Mouse (Mus musculus): ENCODE data around the gene Ebf1. TPM values are rescaled to one million over a fixed set of nuclear protein-coding genes. Genes with fewer than 3 reads are reported as not detected.

The Ebf1 gene
- polyA plus RNA-seq, 1 experiment = 1.1 TPM

DNA sequence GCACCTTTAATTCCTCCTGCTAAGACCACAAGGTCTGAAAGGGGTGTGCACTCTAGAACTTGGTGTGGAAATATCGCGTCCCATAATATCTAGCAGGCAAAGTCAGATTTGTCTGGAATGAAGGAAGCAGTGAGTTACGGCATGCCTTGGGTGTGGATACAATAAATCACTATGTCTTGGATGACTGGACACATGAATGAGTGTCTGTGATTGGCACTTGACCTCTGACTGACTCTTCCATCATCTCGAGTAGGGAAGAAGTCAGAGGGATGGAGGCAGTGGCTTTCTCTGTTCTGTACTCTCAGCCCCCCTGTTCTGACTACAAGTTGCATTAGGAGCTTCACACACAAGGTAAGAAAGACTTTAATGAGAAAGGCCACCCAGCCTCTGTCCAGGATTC lies 112.8 kb downstream of the Ebf1 start:
- TF ChIP-seq POLR2A (IDR thresholded peaks at IDR 0.05; ENCODE audit: control insufficient read depth, low read depth, low read length) (no peak), CTCF (IDR thresholded peaks at IDR 0.05; ENCODE audit: control insufficient read depth, insufficient read depth, insufficient replicate concordance, low read depth, low read length) (no peak)
- H3K36me3 ChIP-seq (ENCODE audit: control insufficient read depth, insufficient read depth, low read length) = no peaks in the 10 kb centered on the region
- H3K4me3 ChIP-seq (ENCODE audit: control insufficient read depth, low read depth, low read length) = no peak overlapping the region
- no peaks in the 10 kb centered on the region for H3K4me1 ChIP-seq (ENCODE audit: control insufficient read depth, insufficient read depth, low read length)
- no peaks in the 10 kb centered on the region for H3K27me3 ChIP-seq (ENCODE audit: control insufficient read depth, insufficient read depth, low read length)
- H3K27ac ChIP-seq (ENCODE audit: control insufficient read depth, insufficient read depth, low read depth, low read length) = no peak overlapping the region

- no peaks in the 10 kb centered on the region for H3K4me1 ChIP-seq (ENCODE audit: control insufficient read depth, insufficient read depth, low read length)
- TF ChIP-seq POLR2A (IDR thresholded peaks at IDR 0.05; ENCODE audit: control insufficient read depth, low read depth, low read length) (no peak), CTCF (IDR thresholded peaks at IDR 0.05; ENCODE audit: control insufficient read depth, insufficient read depth, insufficient replicate concordance, low read depth, low read length) (no peak)
- H3K4me3 ChIP-seq (ENCODE audit: control insufficient read depth, low read depth, low read length) = no peak overlapping the region
- H3K27me3 ChIP-seq (ENCODE audit: control insufficient read depth, insufficient read depth, low read length) = no peaks in the 10 kb centered on the region
- H3K36me3 ChIP-seq (ENCODE audit: control insufficient read depth, insufficient read depth, low read length) = no peaks in the 10 kb centered on the region
- no peak overlapping the region for H3K27ac ChIP-seq (ENCODE audit: control insufficient read depth, insufficient read depth, low read depth, low read length)
Observed at GRCm38 (mm10) chr11:44731763-44732162, 114.6 kb downstream of the Ebf1 start.

DNA sequence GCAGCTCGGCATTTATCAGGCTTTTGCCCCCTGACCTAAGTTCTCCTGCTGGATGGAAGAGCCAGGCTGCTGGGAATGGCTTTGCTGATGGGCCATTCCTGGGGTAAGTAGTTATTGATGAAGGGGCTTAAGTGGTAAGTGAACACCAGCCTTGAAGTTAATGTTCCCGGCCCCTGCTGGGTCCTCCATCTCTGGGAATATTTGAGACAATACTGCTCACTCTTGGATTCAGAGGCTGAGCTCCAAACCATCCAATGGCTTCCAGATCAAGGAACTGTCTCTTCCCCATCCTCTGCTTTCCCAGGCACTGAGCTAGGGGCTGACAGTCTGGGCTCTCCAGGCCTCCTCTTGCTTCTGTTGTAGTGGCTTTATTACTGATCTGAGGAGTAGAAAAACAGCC lies 116.2 kb downstream of the Ebf1 start:
- no peak overlapping the region for H3K4me3 ChIP-seq (ENCODE audit: control insufficient read depth, low read depth, low read length)
- H3K36me3 ChIP-seq (ENCODE audit: control insufficient read depth, insufficient read depth, low read length) = no peaks in the 10 kb centered on the region
- H3K27ac ChIP-seq (ENCODE audit: control insufficient read depth, insufficient read depth, low read depth, low read length) = no peak overlapping the region
- H3K4me1 ChIP-seq (ENCODE audit: control insufficient read depth, insufficient read depth, low read length) = no peaks in the 10 kb centered on the region
- no peaks in the 10 kb centered on the region for H3K27me3 ChIP-seq (ENCODE audit: control insufficient read depth, insufficient read depth, low read length)
- TF ChIP-seq CTCF (IDR thresholded peaks at IDR 0.05; ENCODE audit: control insufficient read depth, insufficient read depth, insufficient replicate concordance, low read depth, low read length) = no peak
- TF ChIP-seq POLR2A (IDR thresholded peaks at IDR 0.05; ENCODE audit: control insufficient read depth, low read depth, low read length) = no peak

GRCm38 (mm10) chr11:44738046-44738445 lies 120.9 kb downstream of the Ebf1 start:
- no peaks in the 10 kb centered on the region for H3K36me3 ChIP-seq (ENCODE audit: control insufficient read depth, insufficient read depth, low read length)
- H3K4me1 ChIP-seq (ENCODE audit: control insufficient read depth, insufficient read depth, low read length) = peaks cover 2% of the 10 kb centered on the region
- H3K4me3 ChIP-seq (ENCODE audit: control insufficient read depth, low read depth, low read length) = no peak overlapping the region
- TF ChIP-seq CTCF (IDR thresholded peaks at IDR 0.05; ENCODE audit: control insufficient read depth, insufficient read depth, insufficient replicate concordance, low read depth, low read length) = no peak
- TF ChIP-seq POLR2A (IDR thresholded peaks at IDR 0.05; ENCODE audit: control insufficient read depth, low read depth, low read length) = no peak
- no peak overlapping the region for H3K27ac ChIP-seq (ENCODE audit: control insufficient read depth, insufficient read depth, low read depth, low read length)
- no peaks in the 10 kb centered on the region for H3K27me3 ChIP-seq (ENCODE audit: control insufficient read depth, insufficient read depth, low read length)

DNA sequence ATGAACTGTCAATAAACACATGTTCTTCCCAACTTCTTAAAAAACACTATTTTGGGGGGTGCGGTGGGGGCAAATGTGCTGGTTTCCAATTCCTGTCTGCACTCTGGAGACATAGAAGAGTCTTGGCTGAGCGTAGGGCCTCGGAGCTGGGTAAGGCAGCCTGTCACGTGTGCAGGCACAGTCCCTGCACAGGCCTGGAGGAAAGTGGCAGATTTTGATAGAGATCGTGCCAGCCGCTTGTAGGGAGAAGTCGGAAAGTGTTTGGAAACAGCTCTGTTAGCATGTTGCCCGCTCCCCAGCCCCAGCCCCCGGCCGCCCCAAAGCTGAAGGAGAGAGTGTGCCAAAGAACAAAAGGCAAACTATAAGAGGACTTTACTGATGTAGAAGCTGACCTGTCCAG lies 121.7 kb downstream of the Ebf1 start:
- H3K4me3 ChIP-seq (ENCODE audit: control insufficient read depth, low read depth, low read length) = no peak overlapping the region
- H3K27ac ChIP-seq (ENCODE audit: control insufficient read depth, insufficient read depth, low read depth, low read length) = no peak overlapping the region
- H3K4me1 ChIP-seq (ENCODE audit: control insufficient read depth, insufficient read depth, low read length) = peaks cover 2% of the 10 kb centered on the region
- H3K27me3 ChIP-seq (ENCODE audit: control insufficient read depth, insufficient read depth, low read length) = no peaks in the 10 kb centered on the region
- TF ChIP-seq POLR2A (IDR thresholded peaks at IDR 0.05; ENCODE audit: control insufficient read depth, low read depth, low read length) (no peak), CTCF (IDR thresholded peaks at IDR 0.05; ENCODE audit: control insufficient read depth, insufficient read depth, insufficient replicate concordance, low read depth, low read length) (no peak)
- no peaks in the 10 kb centered on the region for H3K36me3 ChIP-seq (ENCODE audit: control insufficient read depth, insufficient read depth, low read length)

DNA sequence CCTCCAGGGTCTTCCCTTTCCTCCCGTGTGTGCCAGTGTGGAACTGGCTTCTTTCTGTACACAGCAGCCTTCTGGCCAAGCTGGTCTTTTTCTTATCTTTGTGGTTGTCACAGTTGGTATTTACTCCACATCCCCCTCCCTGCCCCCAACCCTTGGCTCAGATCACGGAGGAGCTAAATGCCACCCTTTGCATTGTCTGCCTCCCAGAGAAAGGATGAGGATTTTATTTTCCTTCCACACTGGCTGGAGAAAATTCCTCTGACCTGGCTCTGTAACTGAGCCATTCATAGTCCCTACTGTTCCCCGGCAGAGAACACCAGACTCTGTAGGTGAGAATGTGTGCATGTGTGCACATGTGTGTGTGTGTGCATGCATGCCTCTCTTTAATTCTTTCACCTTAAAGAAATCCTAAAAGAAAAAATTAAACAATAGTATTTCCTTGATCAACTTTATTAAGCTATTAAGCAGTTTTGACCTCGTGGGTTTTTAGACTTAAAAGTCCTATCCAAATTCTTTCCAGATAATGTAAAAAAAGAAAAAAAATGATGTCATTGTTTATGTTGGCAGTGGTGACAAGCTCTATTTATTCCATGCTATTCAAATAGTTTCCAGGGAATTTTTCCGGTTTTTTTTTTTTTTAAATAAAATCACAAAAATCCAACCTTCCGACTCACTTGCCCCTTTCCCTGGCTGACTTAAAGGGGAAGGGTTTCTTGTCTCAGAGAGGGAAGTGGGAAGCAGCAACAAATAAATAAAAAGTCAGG lies 123.3 kb downstream of the Ebf1 start:
- no peak overlapping the region for H3K4me3 ChIP-seq (ENCODE audit: control insufficient read depth, low read depth, low read length)
- TF ChIP-seq POLR2A (IDR thresholded peaks at IDR 0.05; ENCODE audit: control insufficient read depth, low read depth, low read length) = no peak
- TF ChIP-seq CTCF (IDR thresholded peaks at IDR 0.05; ENCODE audit: control insufficient read depth, insufficient read depth, insufficient replicate concordance, low read depth, low read length) = no peak
- no peak overlapping the region for H3K27ac ChIP-seq (ENCODE audit: control insufficient read depth, insufficient read depth, low read depth, low read length)
- peaks cover 2% of the 10 kb centered on the region for H3K4me1 ChIP-seq (ENCODE audit: control insufficient read depth, insufficient read depth, low read length)
- H3K36me3 ChIP-seq (ENCODE audit: control insufficient read depth, insufficient read depth, low read length) = no peaks in the 10 kb centered on the region
- no peaks in the 10 kb centered on the region for H3K27me3 ChIP-seq (ENCODE audit: control insufficient read depth, insufficient read depth, low read length)

- Histone ChIP-seq H3K27me3 (ENCODE audit: control insufficient read depth, insufficient read depth, low read length) (no peaks in the 10 kb centered on the region), H3K27ac (ENCODE audit: control insufficient read depth, insufficient read depth, low read depth, low read length) (no peak overlapping the region), H3K4me3 (ENCODE audit: control insufficient read depth, low read depth, low read length) (no peak overlapping the region), H3K36me3 (ENCODE audit: control insufficient read depth, insufficient read depth, low read length) (no peaks in the 10 kb centered on the region), H3K4me1 (ENCODE audit: control insufficient read depth, insufficient read depth, low read length) (peaks cover 2% of the 10 kb centered on the region)
- TF ChIP-seq CTCF (IDR thresholded peaks at IDR 0.05; ENCODE audit: control insufficient read depth, insufficient read depth, insufficient replicate concordance, low read depth, low read length) (no peak), POLR2A (IDR thresholded peaks at IDR 0.05; ENCODE audit: control insufficient read depth, low read depth, low read length) (no peak)
Observed at GRCm38 (mm10) chr11:44741042-44741491, 124.0 kb downstream of the Ebf1 start.
